Mouse (Mus musculus): ENCODE data around the gene Cd37. TPM values are rescaled to one million over a fixed set of nuclear protein-coding genes. Genes with fewer than 3 reads are reported as not detected.

Gene Cd37
- total and polyA plus RNA-seq, 2 experiments, result 1.4 to 11.5 TPM

- no peaks in the 10 kb centered on the region for H3K36me3 ChIP-seq (ENCODE audit: control insufficient read depth, insufficient read depth, low read length)
- TF ChIP-seq POLR2A (IDR thresholded peaks at IDR 0.05; ENCODE audit: extremely low read depth, insufficient read depth, low read length) (no peak), CTCF (IDR thresholded peaks at IDR 0.05; ENCODE audit: low read depth, low read length) (no peak)
- DNase-seq (ENCODE audit: extremely low read depth, low read depth, low spot score), result no peak
- 84% methylated on average over 13 of the region's 13 CpGs for WGBS
- H3K4me1 ChIP-seq (ENCODE audit: control insufficient read depth, insufficient read depth, low read length), result peaks cover 4% of the 10 kb centered on the region; the same call in 1 of the 2 replicates
- H3K27ac ChIP-seq (replicated peaks; ENCODE audit: insufficient read depth, low read depth, low read length), result no peak overlapping the region
- no peaks in the 10 kb centered on the region for H3K79me2 ChIP-seq (ENCODE audit: control insufficient read depth, insufficient read depth, low read length)
- H3K4me3 ChIP-seq (ENCODE audit: insufficient read depth, low read depth, low read length), result no peak overlapping the region
- H3K27me3 ChIP-seq (ENCODE audit: control insufficient read depth, insufficient read depth, low read length), result peaks cover 4% of the 10 kb centered on the region; the same call in 1 of the 2 replicates
- H3K9ac ChIP-seq (ENCODE audit: low read depth, low read length), result no peak overlapping the region
These were observed 6.0 kb downstream of the Cd37 start for GRCm38 (mm10) chr7:45232716-45233465.

- Histone ChIP-seq H3K27me3 (ENCODE audit: control insufficient read depth, insufficient read depth, low read length) (peaks cover 4% of the 10 kb centered on the region; the same call in 1 of the 2 replicates), H3K4me3 (ENCODE audit: insufficient read depth, low read depth, low read length) (no peak overlapping the region), H3K27ac (replicated peaks; ENCODE audit: insufficient read depth, low read depth, low read length) (no peak overlapping the region), H3K9ac (ENCODE audit: low read depth, low read length) (no peak overlapping the region), H3K4me1 (ENCODE audit: control insufficient read depth, insufficient read depth, low read length) (peaks cover 4% of the 10 kb centered on the region; the same call in 1 of the 2 replicates), H3K79me2 (ENCODE audit: control insufficient read depth, insufficient read depth, low read length) (no peaks in the 10 kb centered on the region), H3K36me3 (ENCODE audit: control insufficient read depth, insufficient read depth, low read length) (no peaks in the 10 kb centered on the region)
- TF ChIP-seq CTCF (IDR thresholded peaks at IDR 0.05; ENCODE audit: low read depth, low read length) (no peak), POLR2A (IDR thresholded peaks at IDR 0.05; ENCODE audit: extremely low read depth, insufficient read depth, low read length) (no peak)
- 97% methylated on average over 11 of the region's 11 CpGs for WGBS
- no peak for DNase-seq (ENCODE audit: extremely low read depth, low read depth, low spot score)
These were observed 7.0 kb downstream of the Cd37 start for GRCm38 (mm10) chr7:45231941-45232340.

- H3K79me2 ChIP-seq (ENCODE audit: control insufficient read depth, insufficient read depth, low read length), result no peaks in the 10 kb centered on the region
- 93% methylated on average over 12 of the region's 12 CpGs for WGBS
- H3K27ac ChIP-seq (replicated peaks; ENCODE audit: insufficient read depth, low read depth, low read length), result no peak overlapping the region
- peaks cover 4% of the 10 kb centered on the region; the same call in 1 of the 2 replicates for H3K4me1 ChIP-seq (ENCODE audit: control insufficient read depth, insufficient read depth, low read length)
- H3K27me3 ChIP-seq (ENCODE audit: control insufficient read depth, insufficient read depth, low read length), result peaks cover 4% of the 10 kb centered on the region; the same call in 1 of the 2 replicates
- DNase-seq (ENCODE audit: extremely low read depth, low read depth, low spot score), result no peak
- no peaks in the 10 kb centered on the region for H3K36me3 ChIP-seq (ENCODE audit: control insufficient read depth, insufficient read depth, low read length)
- H3K4me3 ChIP-seq (ENCODE audit: insufficient read depth, low read depth, low read length), result no peak overlapping the region
- no peak for TF ChIP-seq CTCF (IDR thresholded peaks at IDR 0.05; ENCODE audit: low read depth, low read length)
- no peak for TF ChIP-seq POLR2A (IDR thresholded peaks at IDR 0.05; ENCODE audit: extremely low read depth, insufficient read depth, low read length)
- H3K9ac ChIP-seq (ENCODE audit: low read depth, low read length), result no peak overlapping the region
These were observed 7.7 kb downstream of the Cd37 start for GRCm38 (mm10) chr7:45231192-45231591.

- Histone ChIP-seq H3K36me3 (ENCODE audit: control insufficient read depth, insufficient read depth, low read length) (no peaks in the 10 kb centered on the region), H3K4me1 (ENCODE audit: control insufficient read depth, insufficient read depth, low read length) (0 out of 2 replicates have a peak, but pooled peaks cover under 1% of the 10 kb centered on the region), H3K4me3 (ENCODE audit: insufficient read depth, low read depth, low read length) (no peak overlapping the region), H3K79me2 (ENCODE audit: control insufficient read depth, insufficient read depth, low read length) (no peaks in the 10 kb centered on the region), H3K27ac (replicated peaks; ENCODE audit: insufficient read depth, low read depth, low read length) (no peak overlapping the region), H3K27me3 (ENCODE audit: control insufficient read depth, insufficient read depth, low read length) (peaks cover 4% of the 10 kb centered on the region; the same call in 1 of the 2 replicates), H3K9ac (ENCODE audit: low read depth, low read length) (no peak overlapping the region)
- TF ChIP-seq CTCF (IDR thresholded peaks at IDR 0.05; ENCODE audit: low read depth, low read length) (no peak), POLR2A (IDR thresholded peaks at IDR 0.05; ENCODE audit: extremely low read depth, insufficient read depth, low read length) (no peak)
- DNase-seq (ENCODE audit: extremely low read depth, low read depth, low spot score), result no peak
- WGBS, result 89% methylated on average over 7 of the region's 7 CpGs
These were observed 9.3 kb downstream of the Cd37 start for GRCm38 (mm10) chr7:45229459-45230203.

GRCm38 (mm10) chr7:45229046-45229445 is 9.9 kb downstream of the Cd37 start:
- no peak overlapping the region for H3K27ac ChIP-seq (replicated peaks; ENCODE audit: insufficient read depth, low read depth, low read length)
- no peaks in the 10 kb centered on the region for H3K36me3 ChIP-seq (ENCODE audit: control insufficient read depth, insufficient read depth, low read length)
- WGBS, result 90% methylated on average over 8 of the region's 8 CpGs
- no peak for TF ChIP-seq CTCF (IDR thresholded peaks at IDR 0.05; ENCODE audit: low read depth, low read length)
- TF ChIP-seq POLR2A (IDR thresholded peaks at IDR 0.05; ENCODE audit: extremely low read depth, insufficient read depth, low read length), result no peak
- H3K9ac ChIP-seq (ENCODE audit: low read depth, low read length), result no peak overlapping the region
- no peaks in the 10 kb centered on the region for H3K4me1 ChIP-seq (ENCODE audit: control insufficient read depth, insufficient read depth, low read length)
- H3K27me3 ChIP-seq (ENCODE audit: control insufficient read depth, insufficient read depth, low read length), result 0 out of 2 replicates have a peak, but pooled peaks cover under 1% of the 10 kb centered on the region
- no peak overlapping the region for H3K4me3 ChIP-seq (ENCODE audit: insufficient read depth, low read depth, low read length)
- no peaks in the 10 kb centered on the region for H3K79me2 ChIP-seq (ENCODE audit: control insufficient read depth, insufficient read depth, low read length)
- DNase-seq (ENCODE audit: extremely low read depth, low read depth, low spot score), result no peak

Measured in liver, adult 2 months (tissue).